Mouse (Mus musculus): ENCODE data around the gene Trak1.

Trak1 gene

DNA sequence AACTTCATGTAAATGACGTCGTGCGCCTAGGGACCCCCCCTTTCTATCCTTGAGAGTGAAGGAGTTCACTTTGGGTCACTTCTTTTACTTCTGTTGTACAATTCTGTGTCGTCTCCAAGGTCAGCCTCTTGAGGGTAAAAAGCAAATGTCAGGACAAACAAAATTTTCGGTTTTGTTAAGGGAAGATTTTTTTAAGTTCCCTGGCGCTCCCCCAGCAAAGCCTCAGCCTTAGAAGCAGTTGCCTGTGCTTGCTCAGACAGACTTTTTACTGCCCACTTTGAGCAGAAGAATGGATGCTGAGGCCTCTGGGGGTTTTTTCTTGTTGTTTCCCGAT lies 730 bp downstream of the Trak1 start:
- DNase-seq = no peak

DNA sequence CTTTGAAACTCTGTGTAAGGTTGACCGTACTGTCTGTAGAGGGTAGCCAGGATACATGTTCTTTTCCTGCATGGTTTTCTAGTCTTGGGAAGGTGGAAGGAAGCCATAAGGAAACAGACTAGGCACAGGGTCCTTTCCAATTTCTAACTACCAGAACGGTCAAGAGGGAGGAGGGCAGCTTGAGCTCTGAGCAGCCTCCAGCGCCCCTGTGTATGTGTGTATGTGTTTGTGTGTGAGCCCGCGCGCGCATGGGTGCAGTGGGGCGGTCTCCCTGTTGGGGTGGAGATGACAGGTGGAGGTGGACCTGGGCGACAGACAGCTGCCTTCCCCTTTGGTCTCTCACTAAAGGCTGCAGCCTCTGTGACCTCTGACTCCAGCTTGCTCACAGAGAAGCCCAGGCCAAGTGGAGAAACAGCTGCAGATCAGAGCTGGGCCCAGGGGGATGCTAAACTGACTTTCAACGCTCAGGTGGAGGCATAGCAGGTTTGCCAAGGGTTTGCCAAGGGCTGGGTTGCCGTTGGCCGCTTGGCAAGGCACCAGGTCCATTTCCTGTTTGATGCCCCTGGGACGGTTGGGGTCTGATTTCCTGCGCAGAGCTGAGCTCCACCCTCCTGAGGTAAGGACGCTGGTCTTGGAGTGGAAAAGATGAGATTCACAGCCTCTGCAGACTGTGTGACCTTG lies 1.2 kb downstream of the Trak1 start:
- no peak for DNase-seq

DNA sequence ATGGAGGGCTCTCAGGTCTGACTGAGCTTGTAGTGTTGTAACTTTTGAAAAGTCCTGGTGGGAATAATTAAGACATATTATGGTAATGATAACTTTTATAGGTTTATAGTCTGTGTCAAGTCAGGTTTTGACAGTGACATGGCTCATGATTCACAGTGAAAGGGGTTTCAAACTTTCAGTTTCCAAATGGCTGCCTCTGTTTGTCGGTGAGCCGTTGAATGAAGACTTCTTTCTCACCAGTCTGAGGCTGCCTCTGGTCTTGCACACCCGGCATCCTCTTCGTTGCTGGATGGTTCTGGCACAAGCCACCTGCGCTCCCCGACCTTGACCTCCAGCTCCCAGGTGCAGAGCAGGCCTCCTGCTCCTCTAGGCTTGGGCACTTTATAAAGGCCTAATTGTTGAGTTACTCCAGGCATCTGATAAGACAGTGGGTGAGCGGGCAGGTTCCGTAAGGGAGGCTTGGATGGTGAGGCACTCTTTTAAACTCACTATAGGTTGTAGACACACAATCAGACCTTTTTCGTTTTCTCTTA lies 2.0 kb downstream of the Trak1 start:
- no peak for DNase-seq

DNA sequence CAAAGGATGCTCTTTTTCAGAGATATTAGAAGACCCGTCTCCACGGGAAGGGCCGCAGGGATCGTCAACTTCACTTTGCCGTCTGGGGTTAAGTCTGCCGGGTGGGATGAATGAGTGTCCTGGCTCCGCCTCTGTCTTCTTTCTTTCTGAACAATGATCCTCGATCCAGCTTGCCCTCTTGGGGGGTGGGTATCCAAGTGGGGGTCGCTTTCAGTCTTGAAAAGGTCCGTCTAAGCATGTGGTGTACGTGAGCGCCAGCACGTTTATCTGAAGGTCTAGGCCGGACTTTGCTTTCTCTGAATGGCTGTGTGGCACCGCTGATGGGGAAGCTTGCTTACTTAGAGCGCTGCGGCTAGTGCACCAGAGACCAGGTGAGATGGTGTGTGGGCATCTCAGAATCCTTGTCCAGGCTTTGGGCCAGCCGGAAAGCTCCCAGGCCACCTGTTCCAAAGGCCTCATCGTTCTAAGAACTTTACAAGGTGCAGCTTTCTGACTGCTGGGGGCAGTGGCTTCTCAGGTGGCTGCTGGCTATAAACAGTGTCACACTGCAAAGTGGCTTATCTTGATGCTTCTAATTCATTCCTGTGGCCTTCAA lies 2.8 kb downstream of the Trak1 start:
- no peak for DNase-seq

DNA sequence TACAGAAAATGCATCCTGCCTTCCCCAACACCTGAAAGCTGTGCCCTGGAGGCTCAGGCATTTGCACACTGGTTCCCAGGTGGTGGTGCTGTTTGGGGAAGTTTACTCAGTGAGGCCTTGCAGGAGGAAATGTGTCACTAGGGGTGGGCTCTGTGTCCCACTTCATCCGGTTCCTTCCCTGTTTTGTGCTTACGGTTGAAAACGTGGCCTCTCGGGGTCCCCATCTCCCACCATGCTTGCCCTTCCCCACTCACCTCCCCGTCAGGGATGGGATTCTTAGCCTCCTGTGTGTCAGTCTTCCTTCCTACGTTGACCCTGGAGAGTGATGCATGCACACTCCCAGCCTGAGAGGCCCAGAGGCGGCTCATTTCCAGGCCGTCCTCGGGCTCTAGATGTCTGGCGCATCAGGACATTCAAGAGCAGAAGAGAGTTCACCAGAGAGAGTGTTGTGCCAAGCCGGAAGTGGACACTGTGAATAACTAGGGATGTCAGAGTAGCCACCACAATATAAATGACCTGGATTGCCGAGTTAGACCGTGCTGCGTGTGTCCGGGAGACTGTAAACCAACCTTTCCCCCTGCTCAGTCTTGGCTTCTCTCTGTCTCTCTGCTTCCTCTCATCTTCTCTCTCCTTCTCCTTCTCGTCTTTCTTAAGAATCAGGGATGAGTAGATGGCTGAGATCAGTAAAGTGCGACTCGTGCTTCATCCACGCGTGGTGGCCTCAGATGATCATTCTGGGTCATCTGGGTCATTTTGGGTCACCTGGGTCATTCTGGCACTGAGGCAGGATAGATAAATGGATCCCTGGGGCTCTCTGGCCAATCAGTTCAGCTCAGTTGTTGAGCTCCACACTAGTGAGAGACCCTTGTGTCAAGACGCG lies 4.0 kb downstream of the Trak1 start:
- DNase-seq = no peak

DNA sequence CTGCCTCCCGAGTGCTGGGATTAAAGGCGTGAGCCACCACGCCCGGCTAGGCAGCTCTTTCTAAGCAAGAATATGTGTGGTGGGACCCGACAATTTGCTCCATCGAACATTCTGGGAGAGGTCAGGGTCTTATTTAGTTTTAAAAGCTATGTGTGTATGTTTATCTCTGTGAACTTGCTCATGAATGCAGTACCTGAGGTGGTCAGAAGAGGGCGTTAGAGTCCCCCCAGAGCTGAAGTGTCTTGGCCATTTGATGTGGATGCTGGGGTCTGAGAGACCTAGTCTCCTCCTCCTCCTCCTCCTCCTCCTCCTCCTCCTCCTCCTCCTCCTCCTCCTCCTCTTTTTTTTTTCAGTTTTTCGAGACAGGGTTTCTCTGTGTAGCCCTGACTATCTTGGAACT lies 5.2 kb downstream of the Trak1 start:
- DNase-seq = no peak

DNA sequence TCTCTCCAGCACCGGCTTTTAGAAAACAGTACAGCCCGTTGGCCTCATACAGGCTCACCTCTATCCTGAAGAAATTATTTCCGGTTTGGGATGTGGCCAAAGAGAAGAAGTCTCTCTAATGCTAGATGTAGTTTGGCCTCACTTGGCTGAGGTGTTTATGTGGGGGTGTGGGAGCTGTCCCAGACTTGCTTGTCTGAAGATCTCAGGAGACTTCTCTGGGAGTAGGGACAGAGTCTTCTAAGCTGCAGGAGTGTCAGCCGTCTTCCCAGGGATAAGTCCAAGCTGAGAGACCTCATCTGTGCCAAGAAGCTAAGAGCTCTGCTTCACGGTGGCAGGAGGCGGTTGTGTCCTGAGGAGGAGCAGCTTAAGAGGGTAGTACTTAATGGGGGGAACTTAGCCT lies 5.8 kb downstream of the Trak1 start:
- no peak for DNase-seq

DNA sequence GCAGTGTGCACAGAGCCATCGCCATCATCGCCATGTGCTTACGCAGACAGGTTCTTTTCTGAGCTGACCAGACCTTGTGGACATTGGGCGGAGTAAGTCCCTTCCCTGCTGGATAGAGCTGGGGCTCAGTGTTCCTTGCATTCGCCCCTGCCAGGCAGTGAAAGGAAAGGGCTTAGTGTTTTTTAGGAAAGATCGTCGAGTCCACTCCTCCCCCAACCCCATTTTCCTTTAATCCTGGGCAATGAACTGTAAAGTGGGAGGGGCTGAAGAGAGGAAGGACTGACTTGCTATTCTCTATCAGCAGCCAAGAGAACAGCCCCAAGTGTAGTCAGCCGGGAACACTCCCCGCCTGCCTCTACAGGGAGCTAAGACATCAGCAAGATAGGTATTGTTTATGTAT lies 6.4 kb downstream of the Trak1 start:
- DNase-seq = no peak

DNA sequence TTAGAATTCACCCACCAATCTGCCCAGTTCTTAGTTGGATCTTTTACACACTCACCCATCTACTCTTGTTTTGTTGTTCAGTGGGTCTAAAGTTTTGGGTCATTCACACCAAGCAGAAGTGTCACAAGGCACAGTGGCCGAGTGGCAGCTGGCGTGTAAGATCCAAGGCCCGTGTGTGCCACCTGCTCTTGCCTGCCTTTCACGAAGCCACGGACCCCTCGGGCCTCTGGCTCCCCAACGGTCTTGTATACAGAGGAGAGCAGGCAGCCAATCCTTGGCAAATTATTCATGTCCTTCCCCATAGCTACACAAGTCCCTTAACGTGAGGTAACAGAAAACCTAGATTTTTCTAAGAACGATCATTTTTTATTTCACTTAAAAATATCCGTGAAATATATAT lies 7.2 kb downstream of the Trak1 start:
- no peak for DNase-seq

DNA sequence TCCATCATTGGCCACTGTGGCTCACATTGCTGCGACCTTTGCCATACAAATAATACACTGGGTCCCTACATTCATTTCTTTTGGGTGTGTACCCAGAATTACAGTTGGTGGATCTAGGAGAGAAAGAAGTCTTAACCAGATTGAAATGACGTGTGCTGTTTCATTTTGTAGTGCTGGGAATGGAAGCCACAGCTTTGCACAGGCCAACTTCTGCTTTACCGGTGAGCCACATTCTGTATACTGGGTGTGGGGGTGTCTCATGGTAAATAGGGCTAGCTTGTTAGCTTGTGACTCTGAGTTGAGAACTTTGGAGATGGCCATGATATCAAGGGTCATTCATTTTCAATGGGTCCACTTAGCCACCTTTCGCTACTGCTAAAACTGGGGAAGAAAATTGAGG lies 8.2 kb downstream of the Trak1 start:
- no peak for DNase-seq

DNA sequence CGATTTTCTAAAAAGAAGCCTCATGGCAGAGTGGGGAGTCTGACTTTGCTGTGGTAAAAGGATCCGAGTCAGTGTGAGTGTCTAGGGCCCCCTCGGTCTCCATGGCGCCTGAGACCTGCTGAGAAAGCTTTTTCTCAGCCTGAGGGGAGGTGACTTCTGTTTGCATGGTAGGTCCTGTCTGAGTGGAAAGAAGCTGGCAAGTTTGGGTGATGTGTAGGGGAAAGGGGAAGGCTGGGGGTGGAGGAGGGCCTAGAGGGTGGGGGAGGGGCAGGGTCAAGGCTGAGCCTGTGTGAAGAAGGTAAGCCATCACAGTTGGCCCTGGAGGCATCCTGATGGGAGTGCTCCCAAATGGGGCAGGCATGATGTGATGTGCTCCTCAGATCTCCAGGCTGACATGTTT lies 12.0 kb downstream of the Trak1 start:
- no peak for DNase-seq

DNA sequence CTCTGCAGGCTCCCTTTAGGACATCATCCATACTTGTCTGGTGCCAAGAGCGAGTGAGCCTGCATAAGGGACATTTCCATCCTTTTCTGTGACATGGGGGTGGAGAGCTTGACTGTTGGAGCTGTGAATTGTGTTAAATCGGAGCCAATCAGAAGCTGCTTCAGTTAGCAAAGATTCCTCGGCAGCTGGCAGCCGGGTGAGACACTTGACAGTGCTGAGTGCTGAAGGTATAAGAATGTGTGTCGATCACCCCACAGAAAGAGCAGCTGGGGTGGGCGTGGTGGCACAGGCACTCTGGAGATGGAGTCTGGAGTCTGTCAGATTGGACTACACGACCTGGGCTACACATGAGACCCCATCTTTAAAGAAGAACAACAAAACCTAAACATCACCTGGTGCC lies 13.2 kb downstream of the Trak1 start:
- DNase-seq = no peak

DNA sequence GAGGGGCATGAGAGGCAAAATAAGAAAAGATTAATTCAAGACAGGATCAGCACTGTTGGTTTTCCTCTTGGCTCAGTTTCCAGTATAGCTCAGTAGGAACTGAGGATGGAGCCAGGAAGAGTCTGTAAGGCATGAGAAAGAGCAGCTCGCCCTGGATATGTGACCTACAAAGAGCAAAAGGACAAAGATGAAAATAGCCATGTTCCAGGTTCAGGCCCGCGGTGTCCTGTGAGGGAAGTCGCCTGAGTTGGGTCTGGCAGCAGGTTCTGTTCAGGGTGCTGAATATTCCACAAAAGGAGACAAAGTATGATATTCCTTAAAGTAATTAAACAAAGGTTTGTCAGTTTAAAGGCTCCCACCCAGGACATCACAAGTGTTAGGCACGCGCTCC lies 14.5 kb downstream of the Trak1 start:
- DNase-seq = no peak

DNA sequence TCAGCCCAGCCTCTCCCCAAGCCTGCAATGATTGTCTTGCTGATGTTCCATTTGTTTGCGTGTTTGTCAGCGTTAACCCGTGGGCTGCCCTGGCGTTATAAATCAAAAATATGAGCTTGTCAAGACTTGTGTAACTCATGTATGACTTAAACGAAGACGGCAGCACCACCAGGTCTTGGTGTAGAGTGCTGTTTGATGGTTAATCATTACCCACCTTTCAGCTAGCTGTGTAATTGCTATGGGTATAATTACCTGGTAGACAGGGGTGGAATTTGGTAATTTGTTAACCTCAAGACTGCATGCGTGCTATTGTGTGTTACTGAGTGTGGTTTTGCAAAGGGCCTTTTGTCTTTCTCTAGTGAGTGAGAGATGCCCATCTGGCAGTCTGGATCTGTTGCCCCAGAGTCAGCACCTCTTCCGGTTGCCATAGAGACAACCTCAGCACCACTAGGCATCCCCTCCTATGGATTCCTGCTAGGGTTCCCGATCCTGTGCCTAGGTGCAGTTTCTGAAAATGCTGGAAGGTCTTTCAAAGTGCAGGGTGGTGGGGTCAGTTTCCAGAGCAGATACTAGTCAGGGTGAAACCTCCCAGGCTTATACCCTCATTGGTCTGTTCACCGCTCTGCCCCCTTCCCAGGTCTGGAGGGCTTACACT lies 15.1 kb downstream of the Trak1 start:
- no peak for DNase-seq

DNA sequence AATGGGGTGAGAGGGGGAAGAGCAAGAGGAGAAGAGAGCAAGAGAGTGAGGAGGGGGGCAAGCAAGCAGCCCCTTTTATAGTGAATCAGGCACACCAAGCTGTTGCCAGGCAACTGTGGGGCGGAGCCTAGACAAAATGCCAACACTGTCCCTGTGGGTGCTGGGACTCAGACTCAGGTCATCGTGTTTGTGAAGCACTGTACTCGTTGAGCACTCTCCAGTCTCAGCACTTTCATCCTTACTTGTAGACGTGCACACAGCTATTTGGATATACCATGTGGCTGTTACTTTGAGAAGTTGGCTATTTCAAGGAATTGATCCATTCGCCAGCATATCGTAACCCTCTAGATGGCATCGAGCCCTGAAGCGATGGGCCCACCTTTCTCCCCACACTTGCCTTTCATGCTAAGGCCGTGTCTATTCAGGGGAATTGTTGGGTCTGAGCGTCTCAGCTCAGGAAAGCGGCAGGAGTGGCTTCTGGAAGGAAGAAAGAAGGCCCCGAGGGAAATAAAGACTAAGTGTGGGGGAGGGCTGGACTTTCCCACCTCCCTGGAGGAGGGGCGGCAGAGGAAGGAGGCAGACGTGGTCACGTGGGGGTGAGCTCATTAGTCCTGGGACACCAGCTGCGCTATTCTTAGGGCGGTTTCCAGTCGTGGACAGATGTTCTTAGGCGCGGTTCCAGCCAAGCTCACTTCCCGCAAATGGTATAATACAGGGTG lies 16.5 kb downstream of the Trak1 start:
- peak; percentile 77 for DNase-seq

DNA sequence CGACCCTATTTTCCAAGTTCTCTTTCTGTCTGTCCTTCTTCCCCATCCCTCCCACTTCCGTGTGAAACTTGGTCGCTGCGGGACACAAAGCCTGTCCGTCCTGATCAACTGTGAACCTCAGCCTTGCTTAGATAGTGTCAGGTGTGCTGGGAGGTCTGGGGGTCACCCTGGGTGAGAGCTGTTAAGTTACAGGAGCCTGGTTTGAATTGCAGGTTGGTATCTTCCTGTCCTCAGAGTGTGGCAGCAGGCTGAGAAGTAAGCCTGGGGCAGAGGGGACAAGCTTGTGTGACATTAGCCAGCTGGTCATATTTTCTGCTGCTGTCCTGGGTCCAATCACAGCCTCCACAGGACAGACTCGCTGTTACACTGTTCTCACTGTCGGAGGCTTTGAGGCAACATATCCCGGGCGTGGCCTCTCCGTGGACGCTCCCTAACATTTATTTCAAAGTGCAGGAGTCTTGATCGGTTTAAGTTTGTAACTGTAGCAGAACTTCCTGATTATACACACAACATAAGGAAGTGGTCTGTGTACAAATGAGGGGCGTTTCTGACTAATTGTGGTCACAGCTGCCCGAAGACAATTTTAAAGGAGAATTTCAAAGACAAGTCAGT lies 17.3 kb downstream of the Trak1 start:
- no peak for DNase-seq

DNA sequence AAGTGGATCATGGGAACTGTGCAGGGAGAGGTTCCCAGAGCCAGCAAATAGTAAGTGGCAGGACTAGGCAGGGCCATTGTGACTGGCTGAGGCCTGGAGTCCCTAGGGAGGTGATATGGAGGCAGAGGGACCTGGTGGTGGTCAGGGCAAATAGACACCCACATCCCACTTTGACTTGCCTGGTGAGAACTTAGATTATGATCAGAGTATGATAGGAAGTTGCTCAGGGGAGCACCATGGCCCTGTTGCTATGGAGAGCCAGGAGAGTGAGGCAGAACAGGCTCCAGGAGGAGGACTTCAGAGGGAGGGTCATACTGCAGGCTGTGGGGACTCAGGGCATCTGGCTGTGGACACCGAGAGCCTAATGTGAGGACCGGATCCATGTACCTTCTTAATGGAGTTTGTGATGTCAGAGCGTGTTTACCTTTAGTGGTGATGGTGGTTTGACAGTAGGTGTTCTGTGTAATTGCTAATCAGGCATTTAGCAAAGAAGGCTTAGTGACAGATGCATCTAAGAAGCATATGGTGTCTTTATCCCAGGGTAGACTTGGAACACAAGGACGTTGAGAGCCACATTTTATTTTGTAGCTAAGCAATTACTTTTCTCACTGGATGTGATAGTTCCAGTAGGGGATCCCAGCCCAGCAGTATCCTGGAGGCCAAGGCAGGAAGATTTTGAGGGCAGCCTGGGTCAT lies 18.7 kb downstream of the Trak1 start:
- no peak for DNase-seq

DNA sequence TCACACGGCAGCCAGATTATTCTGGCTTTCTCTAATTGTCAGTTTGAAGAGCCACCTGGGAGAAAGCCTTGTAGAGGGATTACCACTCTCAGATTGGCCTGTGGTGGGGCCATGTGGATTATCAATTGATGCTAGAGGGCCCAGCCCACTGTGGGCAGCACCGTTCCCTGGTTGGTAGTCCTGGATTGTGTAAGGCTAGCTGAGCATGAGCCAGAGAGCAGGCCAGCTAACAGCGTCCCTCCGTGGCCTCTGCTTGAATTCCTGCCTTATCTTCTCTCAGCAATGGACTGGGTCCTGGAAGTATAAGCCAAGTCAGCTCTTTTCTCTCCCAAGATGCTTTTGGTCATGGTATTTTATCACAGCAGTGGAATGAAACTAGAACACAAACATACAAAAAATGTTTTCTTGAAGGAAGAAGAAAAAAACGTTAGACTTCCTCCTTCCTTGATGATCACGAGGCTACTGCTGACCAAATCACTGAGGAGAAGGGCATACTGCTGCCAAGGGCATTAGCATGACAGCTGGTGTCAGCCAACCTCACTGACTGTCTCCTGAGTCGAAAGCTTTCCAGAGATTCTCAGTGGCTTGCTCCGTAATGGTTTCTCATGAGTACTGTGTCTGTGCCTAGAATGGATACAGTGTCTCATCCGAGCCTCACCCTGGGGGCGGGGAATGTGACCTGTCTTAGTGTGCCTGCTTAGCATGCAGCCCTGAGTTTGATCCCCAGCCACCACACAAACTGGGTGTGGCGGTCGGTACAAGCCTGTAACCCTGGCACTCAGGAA lies 19.5 kb downstream of the Trak1 start:
- DNase-seq = no peak

DNA sequence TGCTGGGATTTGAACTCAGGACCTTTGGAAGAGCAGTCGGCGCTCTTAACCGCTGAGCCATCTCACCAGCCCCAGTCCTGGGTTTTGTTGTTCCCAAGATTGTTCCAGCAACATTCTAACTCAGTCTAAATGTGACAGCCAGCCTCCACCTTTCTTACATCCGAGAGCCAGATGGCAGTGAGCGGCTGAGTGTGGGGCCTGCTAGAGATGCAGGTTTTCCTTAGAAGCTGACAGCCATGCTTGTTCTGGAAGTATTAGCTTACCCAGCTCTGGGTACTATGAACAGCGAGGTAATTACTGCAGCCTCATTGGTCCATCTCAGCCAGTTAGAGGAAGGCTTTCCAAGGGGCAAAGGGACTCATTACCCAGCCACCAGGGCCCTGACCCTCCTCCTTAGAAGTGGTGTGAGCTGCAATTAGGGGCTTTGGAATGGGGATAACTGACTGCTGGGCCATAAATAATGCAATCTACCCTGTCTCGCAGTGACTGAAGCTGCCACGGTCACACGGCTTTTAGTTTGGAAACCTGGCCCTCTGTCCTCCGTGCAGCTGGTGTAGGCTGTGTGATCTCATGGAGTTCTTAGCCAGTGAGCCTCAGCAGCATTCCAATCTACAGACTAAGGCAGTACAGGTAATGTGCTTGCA lies 22.1 kb downstream of the Trak1 start:
- peak; percentile 70 for DNase-seq

DNA sequence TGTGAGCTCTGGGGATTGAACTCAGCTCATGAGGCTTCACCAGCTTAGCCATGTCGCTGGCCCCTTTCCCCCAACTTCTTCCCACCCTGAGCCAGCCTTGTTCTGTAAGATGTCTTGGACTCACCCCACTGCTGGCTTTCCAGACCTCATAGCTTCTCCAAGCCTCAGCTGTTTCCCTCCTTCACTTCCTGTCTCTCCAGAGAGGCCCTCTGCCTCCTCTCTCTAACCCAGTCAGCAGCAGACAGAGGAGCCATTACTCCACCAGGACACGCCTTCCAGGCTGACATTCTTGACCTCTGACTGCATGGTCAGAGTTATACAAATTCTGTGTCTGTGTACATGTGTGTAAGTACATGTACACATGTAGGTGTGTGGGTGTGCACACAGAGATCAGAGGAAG lies 23.1 kb downstream of the Trak1 start:
- no peak for DNase-seq

Data from layer of hippocampus, adult 9-11 months (tissue).